Mouse (Mus musculus): Measurements from ENCODE around the gene A830018L16Rik.
"Not testable (repeated sequence)": the region's sequence is repeated elsewhere in the genome, so short reads cannot be mapped to it uniquely, and the experiment has no call there.

A830018L16Rik gene

DNA sequence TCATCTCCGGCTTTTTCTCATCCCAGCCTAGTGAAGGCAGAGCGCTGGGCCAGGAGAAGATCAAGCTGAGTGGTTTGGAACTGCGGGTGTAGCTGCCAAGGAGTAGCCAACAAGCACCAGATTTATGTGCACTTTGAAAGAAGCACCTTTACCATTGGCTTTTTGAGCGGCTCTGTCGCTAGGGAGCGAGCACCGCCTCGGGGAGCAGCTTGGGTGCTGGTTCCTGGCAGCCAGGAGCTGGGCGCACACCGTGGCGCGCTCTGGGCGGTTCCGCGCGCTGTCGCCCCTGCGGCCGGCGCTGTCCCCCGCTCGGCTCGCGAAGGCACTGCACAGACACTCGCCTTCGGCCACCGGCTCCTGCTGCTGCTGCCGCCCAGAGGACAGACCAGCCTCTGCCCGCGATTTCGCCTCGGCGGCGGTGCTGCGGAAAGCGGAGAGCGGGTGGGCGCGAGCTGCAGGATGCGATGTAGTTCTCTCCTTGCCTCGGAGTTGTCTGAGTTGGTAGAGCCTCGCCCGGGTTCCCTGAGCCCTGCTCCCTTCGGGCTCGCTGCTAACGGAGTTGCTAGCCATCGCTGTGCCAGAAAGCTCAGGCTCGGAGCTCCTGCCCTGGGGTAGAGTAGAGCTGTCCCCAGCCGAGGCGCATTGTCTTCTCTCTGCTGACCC is at the start of gene A830018L16Rik:
Gene A830018L16Rik, plus strand, starts transcription at position 212 of the 663 bp plus-strand sequence.
- DNase-seq = peak; percentile 14 to 56

DNA sequence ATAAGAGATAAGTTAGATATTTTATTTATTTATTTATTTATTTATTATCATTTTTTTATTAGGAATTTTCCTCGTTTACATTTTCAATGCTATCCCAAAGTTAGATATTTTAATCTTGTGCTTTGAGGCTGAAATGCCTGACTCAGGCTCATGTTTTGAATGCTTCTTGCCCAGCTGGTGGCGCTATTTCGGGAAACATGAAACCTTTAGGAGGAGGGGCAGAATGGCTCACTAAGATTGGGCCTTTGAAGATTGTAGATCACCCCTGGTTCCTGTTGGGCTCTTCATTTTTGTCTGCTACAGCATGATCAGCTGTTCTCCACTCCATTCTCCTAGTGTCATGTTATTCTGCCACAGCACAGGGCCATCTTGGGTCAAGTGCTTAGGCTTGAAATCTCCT is 28.1 kb upstream of the A830018L16Rik start:
- no peak for DNase-seq

DNA sequence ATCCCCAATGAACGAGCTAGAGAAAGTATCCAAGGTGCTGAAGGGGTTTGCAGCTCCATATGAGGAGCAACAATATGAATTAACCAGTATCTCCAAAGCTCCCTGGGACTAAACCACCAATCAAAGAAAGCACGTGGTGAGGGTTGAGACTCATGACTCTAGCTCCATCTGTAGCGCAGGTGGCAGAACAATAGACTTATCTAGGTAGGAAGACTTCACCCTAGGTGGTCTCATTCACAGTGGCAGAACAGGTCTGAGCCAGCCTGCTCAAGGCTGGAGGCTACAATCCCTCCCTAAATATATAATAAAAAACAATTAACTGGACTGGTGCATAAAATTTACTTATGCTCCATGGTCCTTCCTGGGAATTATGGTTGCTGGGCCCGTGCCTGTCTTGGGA is 18.5 kb upstream of the A830018L16Rik start:
- DNase-seq = no peak

DNA sequence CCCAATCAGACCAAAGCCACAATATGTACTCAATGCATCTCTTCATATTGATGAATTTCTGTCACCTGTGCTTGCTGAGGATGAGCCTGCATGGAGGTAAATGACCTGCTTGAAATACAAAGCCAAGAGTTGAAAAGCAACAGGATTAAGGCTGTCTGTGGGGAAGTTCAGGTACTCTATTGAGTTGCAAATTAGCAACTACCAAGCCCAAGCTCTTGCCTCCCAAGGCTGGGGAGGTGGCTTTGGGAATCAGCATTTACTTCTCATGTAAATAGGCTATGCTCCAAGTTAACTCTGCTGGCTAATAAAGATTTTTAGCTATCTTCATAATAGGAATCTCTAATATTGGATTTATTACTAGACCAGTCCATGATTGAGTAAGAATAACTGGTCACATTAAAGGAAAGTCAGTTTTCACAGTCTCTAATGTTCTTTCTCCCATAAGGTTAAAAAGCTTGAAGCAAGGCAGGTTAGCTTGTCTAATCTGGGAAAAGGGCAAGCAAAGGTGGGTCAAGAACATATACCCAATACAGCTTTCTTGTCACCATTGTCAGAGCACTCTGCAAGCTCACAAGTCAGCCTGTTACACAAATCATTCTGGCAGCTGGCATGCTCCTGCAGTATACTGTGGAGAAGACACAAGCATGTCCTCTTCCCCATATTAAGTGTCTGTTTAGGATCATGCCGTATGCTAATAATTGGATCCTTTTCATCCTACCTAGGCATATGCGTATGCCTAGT is 17.7 kb upstream of the A830018L16Rik start:
- no peak for DNase-seq

DNA sequence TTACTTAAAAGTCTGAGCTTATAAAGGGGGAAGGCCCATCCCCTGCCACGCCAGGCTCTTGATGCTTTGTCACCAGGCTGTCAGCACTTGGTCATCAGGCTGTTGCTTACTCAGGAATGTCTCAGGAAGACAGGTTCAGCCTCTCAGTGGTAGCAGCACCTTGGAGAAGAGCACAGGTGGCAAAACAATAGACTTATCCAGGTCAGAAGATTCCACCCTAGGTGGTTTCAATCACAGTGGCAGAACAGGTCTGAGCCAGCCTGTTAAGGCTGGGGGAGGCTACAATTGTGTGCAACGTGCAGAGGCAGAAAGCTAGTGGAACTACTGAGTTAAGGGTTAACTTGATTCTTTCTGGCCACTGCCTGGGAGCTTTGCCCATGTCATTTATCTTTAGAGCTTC is 12.7 kb upstream of the A830018L16Rik start:
- peak; percentile 14 to 22 for DNase-seq

DNA sequence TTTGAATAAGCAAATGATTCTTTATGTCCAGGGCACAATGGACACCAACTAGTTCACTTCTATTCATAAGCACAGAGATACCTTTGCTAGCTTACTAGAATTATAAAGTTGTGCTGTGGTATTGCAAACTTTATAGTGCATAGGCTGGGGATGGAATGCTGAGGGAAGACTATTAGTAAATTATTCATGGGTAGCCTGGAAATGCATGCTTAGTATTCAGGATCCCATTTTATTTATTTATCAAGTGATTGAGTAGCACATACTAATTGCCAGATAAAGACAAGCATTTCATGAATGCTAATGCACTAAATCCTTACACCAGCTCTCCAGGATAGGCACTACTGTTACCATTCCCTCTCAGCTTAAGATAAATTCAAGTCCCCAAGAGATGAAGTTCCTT is 8.4 kb upstream of the A830018L16Rik start:
- DNase-seq = no peak

DNA sequence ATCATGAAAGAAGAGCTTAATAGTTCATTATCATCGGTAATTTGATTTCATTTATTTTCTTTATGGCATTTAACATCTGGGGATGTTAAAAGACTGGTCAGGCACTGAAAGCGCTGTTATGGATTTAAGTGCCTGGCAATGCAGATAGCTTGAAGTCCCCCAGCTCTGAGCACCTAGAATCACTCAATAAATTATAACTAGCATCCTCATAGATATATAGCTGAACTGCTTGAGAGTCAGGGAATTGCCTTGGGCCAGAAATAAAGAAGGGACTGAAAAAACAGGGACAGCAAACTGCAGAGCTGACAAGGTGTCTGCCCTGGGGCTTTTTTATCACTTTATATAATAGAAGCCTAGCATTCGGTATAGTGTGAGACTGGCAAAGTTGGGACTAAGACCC is 7.9 kb upstream of the A830018L16Rik start:
- DNase-seq = no peak

DNA sequence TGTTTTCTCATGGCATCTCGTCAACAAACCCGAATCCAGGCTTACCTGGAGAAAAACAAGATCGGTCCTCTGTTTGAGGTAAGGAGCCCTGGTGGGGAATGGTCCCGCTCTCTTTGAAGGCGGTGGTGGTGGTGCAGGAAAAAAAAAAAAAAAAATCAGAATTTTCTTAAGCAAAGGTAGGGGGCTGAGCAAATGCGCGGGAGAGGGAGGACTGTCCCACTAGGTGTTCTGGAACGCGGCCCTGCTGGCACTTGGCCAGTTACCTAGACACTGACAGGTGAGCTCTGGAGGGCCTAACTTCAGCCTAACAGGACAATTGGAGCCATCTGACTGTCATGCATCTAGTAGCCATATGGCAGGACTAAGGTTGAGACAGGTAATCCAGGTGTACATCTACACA is 655 bp downstream of the A830018L16Rik start:
- peak in 1 of 2 experiments; percentile 9 for DNase-seq

DNA sequence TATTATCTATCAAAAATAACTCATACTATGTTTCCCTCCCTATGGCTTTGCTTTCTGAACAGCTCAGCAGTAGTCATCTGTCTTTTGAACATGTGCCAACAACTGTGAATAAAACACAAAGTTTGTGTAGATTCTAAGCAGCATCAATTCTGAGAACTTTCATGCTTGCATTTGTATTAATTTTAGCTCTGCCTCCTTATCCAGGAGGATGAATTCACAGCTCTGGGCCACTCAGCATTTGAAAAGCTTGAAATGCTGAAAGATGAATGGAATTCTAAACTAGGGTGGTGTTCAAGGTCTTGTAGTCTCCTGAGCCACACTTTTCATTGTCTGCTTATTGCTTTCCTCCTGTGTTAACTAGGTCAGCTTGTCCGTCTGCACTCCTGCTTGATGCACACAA is 13.4 kb downstream of the A830018L16Rik start:
- DNase-seq = no peak

DNA sequence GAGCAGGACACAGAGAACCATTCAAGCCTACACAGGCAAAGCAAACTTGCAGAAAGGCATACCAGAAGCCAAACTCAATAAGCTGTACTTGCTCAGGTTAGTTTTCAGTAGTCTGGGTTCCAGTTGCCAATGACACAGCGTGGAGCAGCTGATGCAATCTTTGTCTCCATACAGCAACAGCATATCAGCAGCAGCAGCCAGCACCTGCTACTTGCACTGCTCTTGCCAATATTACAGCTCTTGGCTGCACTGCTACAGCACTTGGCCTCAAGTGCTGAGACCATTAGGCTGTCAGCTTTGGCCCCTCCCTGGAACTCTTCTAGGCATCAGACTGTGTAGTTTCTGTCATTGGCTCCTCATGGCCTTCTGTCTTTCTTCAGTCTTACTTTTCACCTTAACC is 44.4 kb downstream of the A830018L16Rik start:
- no peak for DNase-seq

DNA sequence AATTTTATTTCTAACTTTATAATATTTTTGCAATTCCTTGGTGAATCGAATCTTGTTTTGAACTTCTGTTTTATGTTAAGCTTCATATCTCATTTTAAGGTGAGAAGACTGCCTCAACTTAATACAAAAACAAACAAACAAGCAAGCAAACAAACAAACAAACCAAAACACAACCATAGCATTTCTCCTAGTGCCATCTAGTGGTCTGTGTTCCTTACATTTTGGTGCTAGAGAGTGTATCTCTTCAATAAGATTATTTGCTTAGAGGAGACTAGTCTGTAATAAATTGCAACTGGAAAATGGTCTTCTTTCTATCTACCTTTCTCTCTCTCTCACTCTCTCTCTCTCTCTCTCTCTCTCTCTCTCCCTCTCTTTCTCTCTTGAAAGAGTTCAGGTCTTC is 52.4 kb downstream of the A830018L16Rik start:
- no peak for DNase-seq

DNA sequence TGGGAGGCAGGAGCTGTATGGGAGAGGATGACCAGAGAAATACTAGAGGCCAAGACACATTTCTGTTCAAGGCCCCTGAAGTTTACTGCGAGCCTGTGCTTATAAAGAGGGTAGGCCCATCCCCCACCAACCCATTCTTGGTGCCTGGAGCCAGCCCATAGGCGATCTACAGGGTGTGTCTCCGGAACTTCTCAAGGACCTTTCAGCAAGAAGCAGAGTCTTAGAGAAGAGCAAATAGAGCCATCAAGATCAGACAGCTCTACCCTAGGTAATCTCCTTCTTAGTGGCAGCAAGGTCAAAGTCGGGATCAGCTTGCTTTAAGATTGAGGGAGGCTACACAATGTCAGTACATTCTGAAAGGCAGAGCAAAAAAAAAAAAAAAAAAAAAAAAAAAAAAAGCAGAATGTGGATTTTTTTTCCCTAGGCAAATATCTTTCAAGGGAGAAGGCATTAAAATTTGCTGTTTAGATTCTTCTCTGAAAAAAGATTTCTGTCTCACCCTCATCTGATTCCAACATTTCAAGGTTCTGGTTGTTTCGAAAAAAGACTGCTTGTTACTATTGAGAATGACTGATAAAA is 53.2 kb downstream of the A830018L16Rik start:
- DNase-seq = no peak

DNA sequence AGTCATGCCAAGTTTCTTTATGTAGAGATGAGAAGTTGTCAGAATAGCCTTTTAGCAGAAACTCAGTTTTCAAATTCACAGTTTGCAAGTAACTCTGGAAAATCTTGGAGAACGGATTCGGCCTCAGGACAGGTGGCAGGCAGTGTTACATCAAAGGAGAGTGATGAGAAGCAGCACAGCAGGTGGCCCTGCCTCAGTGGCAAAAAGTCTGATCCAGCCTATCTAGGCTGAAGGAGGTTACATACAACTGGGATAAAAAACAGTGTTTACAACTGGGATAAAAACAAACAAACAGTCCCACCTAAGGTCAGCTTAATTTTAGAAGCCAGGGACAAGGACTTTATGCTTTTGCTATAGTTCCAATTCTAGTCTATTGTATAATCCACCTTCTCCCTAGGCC is 79.0 kb downstream of the A830018L16Rik start:
- DNase-seq = no peak

DNA sequence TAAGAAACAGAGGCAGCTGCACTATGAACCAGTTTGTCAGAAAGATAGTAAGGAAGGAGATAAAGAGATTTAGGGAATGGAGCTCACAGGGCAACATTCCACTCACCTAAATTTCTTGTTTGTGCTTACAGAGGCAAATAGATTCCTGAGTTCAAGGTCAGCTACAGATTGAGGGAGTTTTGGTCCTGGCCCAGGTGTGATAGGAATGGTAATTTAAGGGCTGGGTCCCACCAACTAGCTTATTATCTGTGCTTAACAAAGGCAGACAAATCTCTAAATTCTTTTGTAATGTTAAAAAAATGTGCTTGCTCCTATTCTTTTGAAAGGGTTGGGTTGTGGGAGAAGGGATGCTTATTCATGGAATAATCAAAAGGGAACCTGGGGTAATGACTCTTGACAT is 87.7 kb downstream of the A830018L16Rik start:
- DNase-seq = no peak

DNA sequence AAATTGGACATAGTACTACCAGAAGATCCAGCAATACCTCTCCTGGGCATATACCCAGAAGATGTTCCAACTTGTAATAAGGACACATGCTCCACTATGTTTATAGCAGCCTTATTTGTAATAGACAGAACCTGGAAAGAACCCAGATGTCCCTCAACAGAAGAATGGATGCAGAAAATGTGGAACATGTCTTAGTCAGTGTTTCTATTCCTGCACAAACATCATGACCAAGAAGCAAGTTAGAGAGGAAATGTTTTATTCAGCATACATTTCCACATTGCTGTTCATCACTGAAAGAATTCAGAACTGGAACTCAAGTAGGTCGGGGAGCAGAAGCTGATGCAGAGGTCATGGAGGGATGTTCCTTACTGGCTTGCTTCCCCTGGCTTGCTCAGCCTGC is 135.9 kb downstream of the A830018L16Rik start:
- not testable (repeated sequence) for DNase-seq

DNA sequence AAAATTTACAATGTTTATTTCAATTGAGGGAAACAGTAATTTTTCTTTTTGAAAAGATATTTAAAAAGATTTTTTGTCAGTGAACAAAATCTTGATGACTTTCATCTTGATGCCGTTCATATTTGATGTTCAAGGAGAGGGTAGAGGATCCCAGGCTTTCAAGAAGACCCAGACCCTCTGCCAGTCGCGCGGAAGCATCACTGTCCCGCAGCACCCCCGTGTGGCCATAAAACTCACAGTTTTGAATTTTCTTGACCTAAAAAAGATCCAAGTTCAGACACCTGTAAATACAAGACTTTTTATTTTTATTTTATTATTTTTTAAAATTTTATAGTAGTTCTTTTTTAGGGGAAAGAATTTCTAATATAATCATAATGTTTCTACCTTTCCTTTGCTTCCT is 151.4 kb downstream of the A830018L16Rik start:
- DNase-seq = peak in 1 of 2 experiments; percentile 55

DNA sequence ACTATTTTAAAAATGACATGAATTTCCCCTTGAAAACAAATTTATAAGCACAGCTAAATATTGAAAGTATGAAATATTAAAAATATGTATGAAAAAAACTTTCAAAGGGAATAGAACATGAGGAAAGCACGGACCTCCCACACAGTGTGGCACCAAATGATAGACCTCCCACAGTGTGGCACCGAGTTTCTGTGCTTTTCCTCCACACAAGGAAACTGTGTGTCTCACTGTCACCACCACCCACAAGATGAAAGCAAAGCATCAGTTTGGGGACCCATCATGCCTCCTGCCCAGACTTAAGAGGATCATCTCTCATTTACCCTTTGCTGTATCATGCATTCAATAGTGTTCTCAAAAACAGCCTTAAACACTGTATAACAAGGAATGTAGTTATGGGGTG is 152.8 kb downstream of the A830018L16Rik start:
- no peak for DNase-seq

DNA sequence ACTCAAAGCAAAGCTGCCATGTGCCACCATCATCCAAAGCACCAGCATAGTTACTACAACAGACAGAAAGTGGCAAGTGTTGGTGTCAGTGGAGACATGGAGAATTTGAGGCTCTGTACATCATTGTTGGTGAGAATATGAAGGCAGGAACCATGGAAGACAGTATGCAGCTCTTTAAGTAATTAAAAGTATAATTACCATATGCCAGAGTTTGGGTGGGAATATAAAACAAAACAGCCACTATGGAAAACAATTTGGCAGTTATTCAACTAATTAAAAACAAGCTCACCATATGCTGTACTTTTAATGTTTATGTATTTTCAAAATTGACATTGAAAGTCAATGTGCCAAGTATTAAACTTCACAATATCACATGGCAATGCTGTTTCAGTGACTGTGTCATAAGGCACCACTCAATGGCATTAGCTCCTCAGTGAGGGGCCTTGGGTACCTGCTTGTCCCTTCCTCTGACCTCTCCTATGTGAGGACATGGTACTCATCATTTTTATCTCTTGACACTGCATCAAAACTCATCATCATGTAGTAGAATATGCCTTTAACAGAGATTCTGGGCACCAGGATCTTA is 153.5 kb downstream of the A830018L16Rik start:
- no peak for DNase-seq

DNA sequence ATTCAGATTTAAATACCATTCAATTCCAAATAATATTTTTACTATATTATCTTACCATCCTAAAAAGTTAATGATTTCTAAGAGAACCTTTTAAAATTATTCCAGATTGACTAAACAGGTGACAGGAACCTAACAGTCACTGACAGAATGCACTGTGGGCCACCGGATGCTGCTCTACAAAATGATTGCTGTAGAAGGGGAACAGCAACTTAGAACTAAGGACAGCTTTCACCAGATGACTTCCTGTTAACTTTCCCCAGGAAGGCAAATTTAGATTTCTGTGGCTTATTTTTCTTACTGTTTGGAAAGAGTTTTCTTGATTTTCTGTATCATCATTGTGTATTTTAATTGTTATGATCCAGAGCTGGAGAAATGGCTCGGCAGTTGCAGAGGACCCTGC is 156.4 kb downstream of the A830018L16Rik start:
- DNase-seq = no peak

DNA sequence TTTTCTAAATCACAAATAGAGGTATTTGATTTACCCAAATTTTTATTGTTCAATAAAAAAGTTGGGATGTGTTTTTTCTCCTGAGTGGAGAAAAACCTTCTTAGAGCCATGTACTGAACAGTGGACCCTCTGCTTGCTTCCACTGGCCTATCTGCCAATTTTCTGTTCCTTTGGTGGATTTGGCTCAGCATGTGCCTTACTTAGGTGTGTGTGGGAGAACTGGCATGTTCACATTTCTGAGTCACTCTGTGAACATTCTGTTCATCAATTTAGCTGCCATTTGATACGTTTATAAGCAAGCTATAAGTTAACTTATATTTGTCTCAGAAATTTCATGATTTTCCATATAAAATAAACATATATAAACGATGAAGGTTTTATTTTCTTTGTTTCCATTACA is 159.6 kb downstream of the A830018L16Rik start:
- no peak for DNase-seq

DNA sequence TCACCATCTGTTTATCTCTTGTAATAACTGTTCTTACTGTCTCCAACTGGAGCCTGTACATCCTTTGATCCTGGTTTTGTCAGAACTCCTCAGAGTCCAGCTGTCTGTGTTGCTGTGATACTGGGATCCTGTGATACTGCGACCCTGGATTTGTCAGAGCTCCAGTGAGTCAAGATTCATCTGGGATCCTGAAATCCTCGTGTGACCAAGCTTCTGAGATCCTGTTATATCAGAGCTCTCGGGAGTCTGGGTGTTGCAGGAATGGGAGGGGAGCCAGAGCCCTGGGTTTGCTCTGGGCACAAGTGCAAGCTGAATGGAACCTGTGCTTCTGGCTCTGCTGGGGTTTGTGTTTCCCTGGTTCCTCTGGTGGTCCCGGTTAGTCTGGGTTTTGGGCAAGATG is 166.1 kb downstream of the A830018L16Rik start:
- no peak for DNase-seq

DNA sequence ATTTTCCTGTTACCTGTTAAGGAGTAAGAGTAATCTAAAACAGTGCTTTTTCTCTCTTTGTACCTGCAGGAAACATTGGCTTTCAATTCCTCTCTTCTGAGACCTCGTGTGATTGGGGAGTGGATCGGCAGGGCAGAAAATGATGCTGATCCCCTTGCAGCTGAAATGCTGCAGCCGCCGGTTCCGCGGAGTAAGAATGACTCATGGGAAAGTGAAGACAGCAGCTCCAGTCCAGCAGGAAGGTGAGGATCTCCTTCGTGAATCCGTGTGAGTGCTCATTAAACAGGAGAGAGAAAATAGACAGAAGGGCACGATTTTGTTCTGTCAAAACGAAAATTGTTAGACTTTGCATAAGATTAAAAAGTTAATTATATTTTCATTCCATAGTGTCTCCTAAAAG is 174.4 kb downstream of the A830018L16Rik start:
- DNase-seq = no peak

DNA sequence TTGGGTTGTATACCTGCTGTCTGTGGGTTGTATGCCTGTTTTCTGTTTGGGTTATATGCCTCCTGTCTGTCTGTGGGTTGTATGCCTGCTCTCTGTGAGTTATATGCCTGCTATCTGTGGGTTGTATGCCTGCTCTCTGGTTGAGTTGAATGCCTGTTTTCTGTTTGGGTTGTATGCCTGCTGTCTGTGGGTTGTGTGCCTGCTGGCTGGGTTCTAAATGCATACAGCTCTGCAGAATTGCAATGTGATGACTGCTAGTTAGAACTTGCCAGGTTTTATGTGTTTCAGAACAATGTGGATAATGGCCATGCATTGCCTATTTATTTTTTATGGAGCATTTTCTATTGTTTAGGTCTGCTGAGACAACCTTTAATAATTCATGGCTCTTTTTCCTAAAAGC is 236.2 kb downstream of the A830018L16Rik start:
- no peak for DNase-seq

DNA sequence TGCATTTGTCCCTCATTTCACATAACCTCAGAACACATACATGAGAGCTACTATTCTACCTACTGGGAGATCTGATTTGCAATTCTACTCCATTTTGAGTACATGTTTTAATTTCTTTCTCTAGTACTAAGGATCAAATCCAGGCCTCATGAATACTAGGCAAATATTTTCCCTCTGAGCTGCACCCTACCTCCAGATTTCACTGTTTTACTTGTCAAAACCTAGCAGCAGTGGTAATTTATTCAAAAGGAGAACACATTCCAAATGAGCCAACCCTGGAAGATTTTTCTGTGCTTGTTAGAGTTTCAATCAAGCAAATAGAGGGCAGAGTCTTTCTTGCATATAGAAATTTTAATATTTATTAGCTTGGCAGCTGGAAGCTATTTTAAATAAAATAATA is 238.9 kb downstream of the A830018L16Rik start:
- no peak for DNase-seq
